Mouse (Mus musculus): ENCODE measurements around the gene Etnppl.
A peak's percentile ranks its signal among the peaks of the same experiment; 100 is the strongest.

The Etnppl gene

DNA sequence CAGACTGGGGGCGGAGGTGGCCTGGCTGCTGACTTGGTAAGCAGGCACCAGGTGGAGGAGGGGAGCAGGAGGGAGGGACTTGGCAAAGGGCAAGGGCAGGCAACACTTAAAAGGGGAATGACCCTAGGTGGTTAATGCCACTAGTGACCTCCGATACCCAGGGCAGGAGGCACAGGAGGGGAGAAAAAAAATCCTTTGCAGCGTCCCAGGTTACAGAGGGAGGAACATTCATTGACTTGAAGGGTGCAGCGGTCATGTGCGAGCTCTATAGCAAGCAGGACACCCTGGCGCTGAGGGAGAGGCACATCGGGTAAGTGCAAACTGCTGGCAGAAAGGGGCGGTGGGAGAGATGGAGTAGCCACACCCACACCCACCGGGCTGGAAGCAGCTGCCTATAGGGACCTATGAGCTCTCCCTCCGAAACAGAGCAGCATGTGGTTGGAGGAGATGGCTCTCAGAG is at the start of gene Etnppl:
Gene Etnppl (plus strand): TSS at position 10 of the 460 bp plus-strand sequence.
- DNase-seq (ENCODE audit: low read depth, low spot score), result no peak

DNA sequence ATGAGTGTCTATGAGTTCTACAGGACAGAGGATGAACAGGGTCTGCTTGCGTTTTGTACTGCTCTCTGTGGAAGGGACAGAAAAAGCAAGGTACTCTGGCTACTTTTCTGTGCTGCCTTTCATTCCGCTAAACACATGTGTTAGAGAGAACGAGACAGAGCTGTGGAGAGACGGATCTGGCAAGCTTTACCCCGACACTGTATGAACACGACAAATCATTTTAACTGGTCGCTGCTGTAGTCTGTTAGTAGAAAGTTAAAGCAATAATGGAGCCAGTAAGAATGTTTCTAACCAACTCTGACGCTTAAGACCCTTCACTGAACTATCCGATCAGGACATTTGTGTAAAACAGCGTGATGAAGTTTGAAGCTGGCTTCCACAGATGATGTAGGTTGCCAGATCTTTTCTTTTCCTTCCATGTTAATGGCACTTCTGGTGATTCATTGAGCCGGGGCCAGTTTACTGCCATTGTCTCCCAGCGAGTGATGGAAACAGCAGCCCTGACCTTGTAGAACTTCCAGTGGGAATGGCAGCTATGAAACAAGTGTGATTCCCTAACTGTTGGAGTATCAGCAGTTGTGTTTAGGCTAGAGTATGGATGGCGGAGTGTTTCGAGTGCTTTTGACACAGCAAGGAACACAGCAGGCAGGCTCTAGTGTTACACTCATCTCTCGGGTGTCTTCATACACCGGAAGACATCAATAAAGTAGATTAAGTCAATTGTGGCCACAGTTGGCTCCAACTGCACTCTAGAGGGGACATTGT is 48.7 kb upstream of the Etnppl start:
- DNase-seq (ENCODE audit: low read depth, low spot score), result no peak

DNA sequence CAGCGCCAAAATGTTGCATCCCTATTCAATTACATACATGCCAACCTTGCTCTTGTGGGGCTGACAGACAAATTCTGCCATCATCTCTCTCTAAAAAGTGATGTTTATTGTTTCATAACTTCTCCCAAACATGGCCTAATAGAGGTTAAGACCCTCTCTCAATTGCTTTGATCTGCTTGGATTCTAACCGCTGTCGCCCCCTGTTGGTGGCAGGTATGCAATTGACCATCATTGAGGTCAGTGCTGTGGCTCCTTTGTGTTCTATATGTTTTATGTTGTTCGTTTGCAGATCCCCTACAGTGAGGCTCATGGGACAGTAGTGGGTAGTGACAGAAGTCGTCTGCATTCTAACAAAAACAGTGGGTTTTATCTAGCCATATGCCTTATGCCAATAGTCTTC is 44.0 kb upstream of the Etnppl start:
- peak; percentile 49 for DNase-seq (ENCODE audit: low read depth, low spot score)

GRCm38 (mm10) chr3:130574652-130575051 is 42.6 kb upstream of the Etnppl start:
- DNase-seq (ENCODE audit: low read depth, low spot score), result peak; percentile 61

DNA sequence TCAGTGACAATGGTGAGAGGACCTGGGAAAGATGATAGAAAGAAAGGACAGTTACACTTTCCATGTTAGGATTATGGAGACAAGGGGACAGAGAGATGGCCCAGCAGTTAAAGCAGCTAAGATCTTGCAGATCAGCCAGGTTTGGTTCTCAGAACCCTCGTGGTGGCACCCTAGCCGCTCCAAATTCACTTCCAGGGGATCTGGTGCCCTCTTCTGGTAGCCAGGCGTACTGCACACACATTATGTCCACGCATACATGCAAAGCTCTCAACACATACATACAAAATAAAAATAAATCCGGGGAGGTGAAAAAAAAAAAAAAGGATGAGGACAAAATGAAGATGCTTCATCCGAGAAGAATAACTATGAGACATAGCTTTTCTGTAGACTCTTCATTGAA is 40.6 kb upstream of the Etnppl start:
- peak; percentile 71 for DNase-seq (ENCODE audit: low read depth, low spot score)

GRCm38 (mm10) chr3:130579501-130579900 is 37.7 kb upstream of the Etnppl start:
- DNase-seq (ENCODE audit: low read depth, low spot score), result peak; percentile 23

DNA sequence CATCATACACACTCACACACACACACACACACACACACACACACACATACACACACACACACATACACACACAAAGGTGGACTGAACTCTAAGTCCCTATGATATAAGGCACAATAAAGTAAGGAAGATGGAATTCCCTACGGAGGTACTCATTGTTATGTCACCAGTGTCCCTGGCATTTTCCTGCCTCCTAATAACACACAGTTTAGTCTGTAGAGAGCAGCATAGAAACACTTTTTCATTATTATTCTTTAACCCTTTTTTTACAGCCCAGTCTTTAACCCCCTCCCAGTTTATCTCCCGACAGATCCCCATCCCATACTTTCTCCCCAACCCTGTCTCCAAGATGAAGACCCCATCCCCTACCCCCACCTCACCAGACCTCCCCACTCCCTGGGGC is 35.7 kb upstream of the Etnppl start:
- no peak for DNase-seq (ENCODE audit: low read depth, low spot score)

DNA sequence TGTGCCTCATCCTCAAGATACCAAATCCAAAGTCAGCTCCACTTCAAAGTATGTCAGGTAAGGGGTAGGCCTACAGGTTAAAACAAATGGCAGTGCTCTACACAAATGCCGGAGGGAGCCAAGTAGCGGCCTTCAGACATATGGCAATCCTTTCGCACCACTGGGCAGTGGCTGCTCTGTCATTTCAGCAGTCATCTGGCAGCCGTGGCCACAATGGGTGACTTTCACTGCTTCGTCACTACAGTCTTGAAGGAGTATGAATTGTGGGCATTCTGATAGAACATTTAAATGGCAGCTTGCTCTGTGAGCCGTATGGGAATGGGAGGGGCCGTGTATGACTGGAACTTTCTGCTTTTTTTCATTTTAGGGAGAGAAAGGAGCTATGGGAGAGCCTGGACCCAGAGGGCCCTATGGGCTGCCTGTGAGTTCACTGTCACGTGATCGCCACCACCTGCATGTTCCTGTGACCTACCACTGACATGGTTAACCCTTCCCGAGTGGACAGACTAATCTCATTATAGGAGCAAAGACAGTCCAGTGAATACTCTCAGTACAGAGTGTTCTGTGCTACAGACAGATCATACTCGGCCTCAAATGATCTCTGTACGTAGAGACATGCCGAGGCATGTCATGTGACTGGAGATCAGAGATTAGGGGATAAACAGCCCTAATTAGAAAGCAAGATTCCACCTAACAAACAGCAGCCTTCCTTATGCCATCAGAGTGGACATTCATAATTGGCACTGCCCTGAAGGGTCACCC is 34.2 kb upstream of the Etnppl start:
- no peak for DNase-seq (ENCODE audit: low read depth, low spot score)

- no peak for DNase-seq (ENCODE audit: low read depth, low spot score)
Measured at GRCm38 (mm10) chr3:130584007-130584406, 33.2 kb upstream of the Etnppl start.

GRCm38 (mm10) chr3:130595050-130595449 is 22.2 kb upstream of the Etnppl start:
- no peak for DNase-seq (ENCODE audit: low read depth, low spot score)

- peak; percentile 34 for DNase-seq (ENCODE audit: low read depth, low spot score)
Measured at GRCm38 (mm10) chr3:130601491-130601890, 15.8 kb upstream of the Etnppl start.

DNA sequence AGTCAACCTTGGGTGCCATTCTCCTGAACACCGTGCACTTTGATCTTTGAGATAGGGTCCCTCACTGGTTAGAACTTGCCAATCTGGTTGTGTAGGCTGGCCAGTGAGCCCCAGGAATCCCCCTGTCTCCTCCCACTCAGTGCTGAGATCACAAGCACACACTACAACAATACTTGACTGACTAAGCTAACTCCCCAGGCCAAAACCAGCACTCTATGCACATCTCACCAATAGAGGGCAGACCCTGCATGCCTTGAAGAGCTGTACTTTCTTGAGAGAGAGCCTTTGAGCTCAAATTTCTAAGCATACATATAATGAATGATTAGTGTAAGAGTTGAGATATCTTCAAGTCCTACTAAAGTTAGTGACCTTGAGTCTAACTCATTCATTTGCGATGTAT is 9.3 kb upstream of the Etnppl start:
- no peak for DNase-seq (ENCODE audit: low read depth, low spot score)

- DNase-seq (ENCODE audit: low read depth, low spot score), result no peak
Measured at GRCm38 (mm10) chr3:130614444-130614843, 2.8 kb upstream of the Etnppl start.

DNA sequence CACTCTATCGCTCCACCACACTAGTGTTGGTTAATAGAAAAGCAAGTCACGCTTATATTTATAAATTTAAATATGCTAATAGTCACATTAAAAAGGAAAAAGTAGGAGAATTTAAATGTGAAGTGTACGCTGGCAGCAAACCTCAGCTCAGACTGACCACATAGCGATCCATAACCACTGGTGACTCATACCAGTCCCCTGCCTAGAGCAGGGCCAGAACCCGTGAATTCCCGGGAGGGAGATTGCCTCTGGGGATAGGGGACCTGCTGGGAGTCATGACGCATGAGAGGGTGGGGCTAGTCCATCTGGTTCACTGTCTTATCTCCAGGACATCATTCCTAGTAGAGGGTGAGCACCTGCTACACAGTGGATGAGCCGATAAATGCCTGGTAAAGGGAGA is 1.6 kb upstream of the Etnppl start:
- no peak for DNase-seq (ENCODE audit: low read depth, low spot score)

DNA sequence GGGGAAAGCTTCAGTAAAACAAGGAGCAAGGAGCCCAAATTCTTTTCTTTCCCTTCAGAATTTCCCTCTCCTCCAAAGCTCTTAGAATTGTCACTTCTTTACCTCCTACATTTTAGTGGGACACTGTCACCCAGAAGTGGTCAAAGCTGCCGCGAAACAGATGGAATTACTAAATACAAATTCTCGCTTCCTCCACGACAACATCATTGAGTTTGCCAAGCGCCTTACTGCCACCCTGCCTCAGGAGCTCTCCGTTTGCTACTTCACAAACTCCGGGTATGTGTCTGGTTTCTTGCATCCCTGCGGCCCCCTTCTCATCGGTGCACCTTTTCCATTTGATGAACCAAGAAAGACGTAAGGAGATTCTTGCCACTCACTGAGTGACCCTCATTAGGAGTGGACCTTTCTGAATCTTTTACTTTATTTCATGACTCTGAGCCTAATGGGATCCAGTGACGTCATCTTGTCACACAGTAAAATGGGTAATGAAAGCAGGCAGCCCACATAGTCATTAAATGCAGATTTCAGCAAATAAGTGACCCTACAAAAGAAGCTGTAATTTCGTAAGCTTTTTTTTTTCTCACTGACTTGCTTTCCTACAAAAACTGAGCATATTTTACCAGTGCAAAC is 3.4 kb downstream of the Etnppl start:
- DNase-seq (ENCODE audit: low read depth, low spot score), result no peak

DNA sequence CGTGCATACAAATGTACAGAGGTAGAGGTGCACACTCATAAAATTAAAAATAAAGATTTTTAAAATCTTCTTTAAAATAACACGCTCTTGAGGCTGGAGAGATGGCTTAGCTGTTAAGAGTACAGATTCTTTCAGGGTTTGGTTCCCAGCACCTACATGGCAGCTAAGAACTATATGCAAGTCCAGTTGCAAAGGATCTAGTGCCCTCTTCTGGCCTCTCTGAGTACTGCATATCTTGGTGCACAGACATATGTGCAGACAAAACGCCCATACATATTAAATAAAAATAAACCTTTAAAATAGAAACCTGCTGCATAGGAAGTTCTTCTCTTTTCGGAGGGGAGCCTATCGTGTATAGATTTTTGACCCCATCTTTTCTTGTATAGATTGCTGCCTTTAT is 11.1 kb downstream of the Etnppl start:
- DNase-seq (ENCODE audit: low read depth, low spot score), result peak; percentile 52

DNA sequence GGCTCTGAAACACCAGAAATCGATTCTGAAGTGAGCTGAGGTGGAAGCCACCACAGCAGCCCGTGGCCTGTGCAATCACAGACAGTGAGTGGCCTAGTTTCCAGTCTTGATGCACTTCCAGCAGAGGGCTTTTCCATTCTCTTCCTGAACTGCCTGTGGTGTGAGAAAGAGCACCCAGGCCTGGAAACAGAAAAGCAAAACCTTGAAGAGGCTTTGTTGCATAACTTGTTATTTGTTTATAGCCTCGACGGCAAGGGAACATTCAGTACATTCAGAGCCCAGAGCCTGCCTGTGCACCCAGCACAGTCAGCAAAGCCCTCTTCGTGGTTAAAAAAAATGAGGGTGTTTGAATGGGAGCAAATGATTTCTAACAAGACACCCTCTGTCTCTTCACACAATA is 16.6 kb downstream of the Etnppl start:
- DNase-seq (ENCODE audit: low read depth, low spot score), result no peak

GRCm38 (mm10) chr3:130646110-130646810 is 29.0 kb downstream of the Etnppl start:
- DNase-seq (ENCODE audit: low read depth, low spot score), result no peak

DNA sequence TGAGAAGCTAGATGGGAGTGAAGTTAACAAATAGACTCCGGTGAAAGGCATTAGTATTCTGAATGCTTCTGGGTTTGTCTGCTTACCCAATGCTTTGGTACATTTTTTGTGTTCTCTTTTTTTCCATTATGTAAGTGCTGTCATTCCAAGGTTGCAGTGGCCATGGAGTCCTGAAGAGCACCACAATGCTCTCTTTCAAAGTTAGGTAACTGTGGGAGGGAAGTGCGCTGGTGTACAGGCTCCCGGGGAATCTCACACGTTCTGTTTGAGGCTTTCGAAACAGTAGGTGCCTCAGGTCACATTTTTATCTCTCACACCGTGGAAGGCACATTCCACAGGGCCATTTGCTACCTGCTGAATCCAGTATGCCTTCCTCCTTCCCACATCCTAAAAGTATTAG is 32.3 kb downstream of the Etnppl start:
- DNase-seq (ENCODE audit: low read depth, low spot score), result no peak

GRCm38 (mm10) chr3:130660619-130661018 is 43.4 kb downstream of the Etnppl start:
- no peak for DNase-seq (ENCODE audit: low read depth, low spot score)

- no peak for DNase-seq (ENCODE audit: low read depth, low spot score)
Measured at GRCm38 (mm10) chr3:130662496-130662895, 45.2 kb downstream of the Etnppl start.

DNA sequence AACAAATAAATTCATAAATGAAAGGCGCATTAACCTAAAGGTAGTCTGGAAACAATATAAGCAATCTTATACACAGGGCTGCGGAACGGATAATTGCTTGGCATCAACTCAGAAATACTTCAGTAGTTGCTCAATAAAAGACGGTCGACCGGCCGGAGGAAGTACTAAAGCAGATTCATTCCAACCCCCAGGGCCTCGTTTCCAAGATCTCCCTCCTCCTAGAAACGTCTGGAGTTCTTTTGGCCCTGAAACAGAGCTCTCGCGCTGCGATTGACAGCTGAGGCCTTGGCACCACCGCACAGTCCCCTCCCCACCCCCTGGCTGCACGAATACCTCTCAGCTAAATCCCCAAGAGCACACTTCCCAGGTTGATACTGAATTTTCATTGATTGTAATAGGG is 54.0 kb downstream of the Etnppl start:
- DNase-seq (ENCODE audit: low read depth, low spot score), result no peak
